Mouse (Mus musculus) hindbrain, embryonic 12.5 days (tissue): ENCODE results near the gene Tctex1d2. TPM values are rescaled to one million over a fixed set of nuclear protein-coding genes. Genes with fewer than 3 reads are reported as not detected.

ENCODE experiments used
- polyA plus RNA-seq: library from polyadenylated mRNA; unstranded; fragments of >200 nt; fragmentation: Nextera tagmentation; extraction: Ambion mirVana; gene quantifications from 2 replicates; pipeline ENCODE4 v1.2.1, GENCODE M21; 2016

Tctex1d2 gene
- polyA plus RNA-seq, 1 experiment from 2014 or later, result 29.8 TPM

Other genes with a start within 250 kb of the Tctex1d2 start
- gene Bex6, start 239.9 kb upstream of the Tctex1d2 start, polyA plus RNA-seq, result 0.26 TPM in 1 of 2 replicates, not detected in the other
- 26.1 and 28.4 TPM in 2 replicates for gene Fbxo45, start 172.5 kb upstream of the Tctex1d2 start, polyA plus RNA-seq
- 17.1 and 18.5 TPM in 2 replicates for gene Wdr53, start 172.5 kb upstream of the Tctex1d2 start, polyA plus RNA-seq
- 0.14 TPM in 1 of 2 replicates, not detected in the other for gene Smco1, start 148.2 kb upstream of the Tctex1d2 start, polyA plus RNA-seq
- gene Rnf168, start 142.2 kb upstream of the Tctex1d2 start, polyA plus RNA-seq, result 32.7 and 33.9 TPM in 2 replicates
- 31.6 and 34.0 TPM in 2 replicates for gene Ubxn7, start 87.4 kb upstream of the Tctex1d2 start, polyA plus RNA-seq
- not detected in 2 replicates for gene Tm4sf19, start 19.2 kb upstream of the Tctex1d2 start, polyA plus RNA-seq
- gene Pcyt1a, start 11.2 kb downstream of the Tctex1d2 start, polyA plus RNA-seq, result 47.5 and 48.6 TPM in 2 replicates
- gene Slc51a, start 68.2 kb downstream of the Tctex1d2 start, polyA plus RNA-seq, result 0.09 and 0.14 TPM in 2 replicates
- gene Zdhhc19, start 76.6 kb downstream of the Tctex1d2 start, polyA plus RNA-seq, result not detected in 2 replicates
- 44.4 and 55.4 TPM in 2 replicates for gene Tfrc, start 189.2 kb downstream of the Tctex1d2 start, polyA plus RNA-seq
- 15.6 and 17.2 TPM in 2 replicates for gene Tnk2, start 224.2 kb downstream of the Tctex1d2 start, polyA plus RNA-seq